Mouse (Mus musculus): ENCODE measurements around the gene Trub1.

DNA sequence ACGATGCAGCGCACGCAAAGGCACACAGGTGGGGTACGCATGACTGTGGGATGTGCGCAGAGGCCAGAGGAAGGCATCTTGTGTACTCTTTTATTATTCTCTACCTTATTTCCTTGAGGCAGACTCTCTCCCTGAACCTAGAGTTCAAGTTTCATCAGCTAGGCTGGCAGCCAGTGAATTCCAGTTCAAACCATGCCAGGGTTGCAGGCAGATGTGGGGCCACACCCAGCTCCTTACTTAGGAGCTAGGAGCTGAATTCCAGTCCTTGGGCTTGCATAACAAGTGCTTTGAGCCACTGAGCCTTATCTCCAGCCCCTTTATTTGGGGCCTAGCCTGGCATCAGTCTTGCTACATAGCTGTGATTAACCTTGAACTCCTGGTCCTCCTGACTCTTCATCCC is 13.4 kb upstream of the Trub1 start:
- TF ChIP-seq CTCF (IDR thresholded peaks at IDR 0.05; ENCODE audit: low read depth, low read length) (no peak), POLR2A (IDR thresholded peaks at IDR 0.05; ENCODE audit: extremely low read depth, insufficient read depth, low read length) (no peak)
